Mouse (Mus musculus): ENCODE measurements at regions not wholly inside any gene's neighbourhood (a gene's known extent, or its start where the extent isn't known, plus 50 kb on each side); places are given as distances from the start of the nearest gene placed in this dataset.

- H3K4me3 ChIP-seq (ENCODE audit: low read depth, low read length), result no peak overlapping the region
- no peak overlapping the region for H3K27ac ChIP-seq (ENCODE audit: low read depth, low read length)
- ATAC-seq (ENCODE audit: insufficient read depth, low FRiP score, low TSS enrichment) (peak; percentile 46; the same call in 1 of the 2 replicates), DNase-seq (ENCODE audit: low spot score) (no peak)
- 47% methylated on average over 10 of the region's 10 CpGs for WGBS
- no peak overlapping the region for H3K9ac ChIP-seq (ENCODE audit: low read length)
- no peaks in the 10 kb centered on the region for H3K4me1 ChIP-seq (ENCODE audit: control insufficient read depth, insufficient read depth, low read length)
- no peaks in the 10 kb centered on the region for H3K9me3 ChIP-seq (ENCODE audit: control insufficient read depth, low read length)
- H3K4me2 ChIP-seq (ENCODE audit: low read depth), result no peak overlapping the region
- no peaks in the 10 kb centered on the region for H3K36me3 ChIP-seq (ENCODE audit: control insufficient read depth, insufficient read depth, low read length)
- H3K27me3 ChIP-seq (ENCODE audit: control insufficient read depth, insufficient read depth, low read length), result no peaks in the 10 kb centered on the region
Observed at GRCm38 (mm10) chr16:39709387-39710039, 274.6 kb upstream of the Lsamp start.

GRCm38 (mm10) chr16:39727586-39727985 is 256.6 kb upstream of the Lsamp start:
- Histone ChIP-seq H3K36me3 (ENCODE audit: control insufficient read depth, insufficient read depth, low read length) (no peaks in the 10 kb centered on the region), H3K4me2 (ENCODE audit: low read depth) (no peak overlapping the region), H3K27ac (ENCODE audit: low read depth, low read length) (no peak overlapping the region), H3K4me1 (ENCODE audit: control insufficient read depth, insufficient read depth, low read length) (no peaks in the 10 kb centered on the region), H3K27me3 (ENCODE audit: control insufficient read depth, insufficient read depth, low read length) (no peaks in the 10 kb centered on the region), H3K4me3 (ENCODE audit: low read depth, low read length) (no peak overlapping the region), H3K9ac (ENCODE audit: low read length) (no peak overlapping the region), H3K9me3 (ENCODE audit: control insufficient read depth, low read length) (no peaks in the 10 kb centered on the region)
- DNase-seq (ENCODE audit: low spot score) (no peak), ATAC-seq (ENCODE audit: insufficient read depth, low FRiP score, low TSS enrichment) (no peak)
- 85% methylated on average over 4 of the region's 4 CpGs for WGBS

- H3K9ac ChIP-seq (ENCODE audit: low read length), result no peak overlapping the region
- no peaks in the 10 kb centered on the region for H3K9me3 ChIP-seq (ENCODE audit: control insufficient read depth, low read length)
- WGBS, result 75% methylated on average over 5 of the region's 5 CpGs
- H3K27ac ChIP-seq (ENCODE audit: low read depth, low read length), result no peak overlapping the region
- no peak overlapping the region for H3K4me3 ChIP-seq (ENCODE audit: low read depth, low read length)
- DNase-seq (ENCODE audit: low spot score) (no peak), ATAC-seq (ENCODE audit: insufficient read depth, low FRiP score, low TSS enrichment) (peak; percentile 35; the same call in 1 of the 2 replicates)
- H3K36me3 ChIP-seq (ENCODE audit: control insufficient read depth, insufficient read depth, low read length), result no peaks in the 10 kb centered on the region
- H3K27me3 ChIP-seq (ENCODE audit: control insufficient read depth, insufficient read depth, low read length), result no peaks in the 10 kb centered on the region
- H3K4me2 ChIP-seq (ENCODE audit: low read depth), result no peak overlapping the region
- H3K4me1 ChIP-seq (ENCODE audit: control insufficient read depth, insufficient read depth, low read length), result no peaks in the 10 kb centered on the region
Observed at GRCm38 (mm10) chr16:39746041-39746736, 238.0 kb upstream of the Lsamp start.

- DNase-seq (ENCODE audit: low spot score) (no peak), ATAC-seq (ENCODE audit: insufficient read depth, low FRiP score, low TSS enrichment) (no peak)
- Histone ChIP-seq H3K36me3 (ENCODE audit: control insufficient read depth, insufficient read depth, low read length) (no peaks in the 10 kb centered on the region), H3K4me1 (ENCODE audit: control insufficient read depth, insufficient read depth, low read length) (no peaks in the 10 kb centered on the region), H3K9me3 (ENCODE audit: control insufficient read depth, low read length) (no peaks in the 10 kb centered on the region), H3K4me3 (ENCODE audit: low read depth, low read length) (no peak overlapping the region), H3K27me3 (ENCODE audit: control insufficient read depth, insufficient read depth, low read length) (no peaks in the 10 kb centered on the region), H3K9ac (ENCODE audit: low read length) (no peak overlapping the region), H3K27ac (ENCODE audit: low read depth, low read length) (no peak overlapping the region), H3K4me2 (ENCODE audit: low read depth) (no peak overlapping the region)
- 91% methylated on average over 2 of the region's 2 CpGs for WGBS
Observed at GRCm38 (mm10) chr16:39751748-39752147, 232.4 kb upstream of the Lsamp start.

GRCm38 (mm10) chr16:39801063-39801462 is 183.1 kb upstream of the Lsamp start:
- DNase-seq (ENCODE audit: low spot score), result no peak
- Histone ChIP-seq H3K4me3 (ENCODE audit: low read depth, low read length) (no peak overlapping the region), H3K4me1 (ENCODE audit: control insufficient read depth, insufficient read depth, low read length) (no peaks in the 10 kb centered on the region), H3K27ac (ENCODE audit: low read depth, low read length) (no peak overlapping the region), H3K27me3 (ENCODE audit: control insufficient read depth, insufficient read depth, low read length) (no peaks in the 10 kb centered on the region), H3K4me2 (ENCODE audit: low read depth) (no peak overlapping the region), H3K36me3 (ENCODE audit: control insufficient read depth, insufficient read depth, low read length) (no peaks in the 10 kb centered on the region), H3K9me3 (ENCODE audit: control insufficient read depth, low read length) (no peaks in the 10 kb centered on the region), H3K9ac (ENCODE audit: low read length) (no peak overlapping the region)
- 45% methylated on average over 3 of the region's 3 CpGs for WGBS
- ATAC-seq (ENCODE audit: insufficient read depth, low FRiP score, low TSS enrichment), result no peak

GRCm38 (mm10) chr16:39820131-39820530 is 164.0 kb upstream of the Lsamp start:
- H3K4me3 ChIP-seq (ENCODE audit: low read depth, low read length), result no peak overlapping the region
- H3K27me3 ChIP-seq (ENCODE audit: control insufficient read depth, insufficient read depth, low read length), result no peaks in the 10 kb centered on the region
- H3K4me1 ChIP-seq (ENCODE audit: control insufficient read depth, insufficient read depth, low read length), result no peaks in the 10 kb centered on the region
- H3K27ac ChIP-seq (ENCODE audit: low read depth, low read length), result no peak overlapping the region
- H3K36me3 ChIP-seq (ENCODE audit: control insufficient read depth, insufficient read depth, low read length), result no peaks in the 10 kb centered on the region
- ATAC-seq (ENCODE audit: insufficient read depth, low FRiP score, low TSS enrichment), result no peak
- no peak overlapping the region for H3K9ac ChIP-seq (ENCODE audit: low read length)
- no peaks in the 10 kb centered on the region for H3K9me3 ChIP-seq (ENCODE audit: control insufficient read depth, low read length)
- no peak overlapping the region for H3K4me2 ChIP-seq (ENCODE audit: low read depth)
- DNase-seq (ENCODE audit: low spot score), result no peak

GRCm38 (mm10) chr16:39834241-39834640 is 149.9 kb upstream of the Lsamp start:
- no peak for DNase-seq (ENCODE audit: low spot score)
- no peaks in the 10 kb centered on the region for H3K36me3 ChIP-seq (ENCODE audit: control insufficient read depth, insufficient read depth, low read length)
- no peaks in the 10 kb centered on the region for H3K27me3 ChIP-seq (ENCODE audit: control insufficient read depth, insufficient read depth, low read length)
- no peak overlapping the region for H3K9ac ChIP-seq (ENCODE audit: low read length)
- no peak for ATAC-seq (ENCODE audit: insufficient read depth, low FRiP score, low TSS enrichment)
- H3K27ac ChIP-seq (ENCODE audit: low read depth, low read length), result no peak overlapping the region
- no peaks in the 10 kb centered on the region for H3K4me1 ChIP-seq (ENCODE audit: control insufficient read depth, insufficient read depth, low read length)
- 58% methylated on average over 3 of the region's 3 CpGs for WGBS
- no peak overlapping the region for H3K4me3 ChIP-seq (ENCODE audit: low read depth, low read length)
- H3K9me3 ChIP-seq (ENCODE audit: control insufficient read depth, low read length), result no peaks in the 10 kb centered on the region
- no peak overlapping the region for H3K4me2 ChIP-seq (ENCODE audit: low read depth)

GRCm38 (mm10) chr16:39881525-39881924 is 102.6 kb upstream of the Lsamp start:
- no peak overlapping the region for H3K4me3 ChIP-seq (ENCODE audit: low read depth, low read length)
- DNase-seq (ENCODE audit: low spot score) (no peak), ATAC-seq (ENCODE audit: insufficient read depth, low FRiP score, low TSS enrichment) (no peak)
- 73% methylated on average over 5 of the region's 5 CpGs for WGBS
- no peaks in the 10 kb centered on the region for H3K4me1 ChIP-seq (ENCODE audit: control insufficient read depth, insufficient read depth, low read length)
- no peaks in the 10 kb centered on the region for H3K9me3 ChIP-seq (ENCODE audit: control insufficient read depth, low read length)
- H3K27ac ChIP-seq (ENCODE audit: low read depth, low read length), result no peak overlapping the region
- H3K36me3 ChIP-seq (ENCODE audit: control insufficient read depth, insufficient read depth, low read length), result no peaks in the 10 kb centered on the region
- no peak overlapping the region for H3K4me2 ChIP-seq (ENCODE audit: low read depth)
- H3K27me3 ChIP-seq (ENCODE audit: control insufficient read depth, insufficient read depth, low read length), result no peaks in the 10 kb centered on the region
- no peak overlapping the region for H3K9ac ChIP-seq (ENCODE audit: low read length)

- H3K9me3 ChIP-seq (ENCODE audit: control insufficient read depth, low read length), result no peaks in the 10 kb centered on the region
- H3K27me3 ChIP-seq (ENCODE audit: control insufficient read depth, insufficient read depth, low read length), result no peaks in the 10 kb centered on the region
- H3K9ac ChIP-seq (ENCODE audit: low read length), result no peak overlapping the region
- WGBS, result 83% methylated on average over 1 of the region's 1 CpGs
- H3K27ac ChIP-seq (ENCODE audit: low read depth, low read length), result no peak overlapping the region
- ATAC-seq (ENCODE audit: insufficient read depth, low FRiP score, low TSS enrichment) (no peak), DNase-seq (ENCODE audit: low spot score) (no peak)
- no peak overlapping the region for H3K4me3 ChIP-seq (ENCODE audit: low read depth, low read length)
- no peak overlapping the region for H3K4me2 ChIP-seq (ENCODE audit: low read depth)
- H3K4me1 ChIP-seq (ENCODE audit: control insufficient read depth, insufficient read depth, low read length), result no peaks in the 10 kb centered on the region
- no peaks in the 10 kb centered on the region for H3K36me3 ChIP-seq (ENCODE audit: control insufficient read depth, insufficient read depth, low read length)
Observed at GRCm38 (mm10) chr16:39887944-39888343, 96.2 kb upstream of the Lsamp start.

Measured in neural tube, embryonic 11.5 days (tissue).